Mouse (Mus musculus) hindbrain, embryonic 16.5 days (tissue): Measurements from ENCODE around the gene Rpl39l. TPM values are rescaled to one million over a fixed set of nuclear protein-coding genes. Genes with fewer than 3 reads are reported as not detected.
"Not testable (repeated sequence)": the region's sequence is repeated elsewhere in the genome, so short reads cannot be mapped to it uniquely, and the experiment has no call there.

Experiments used
- ATAC-seq: fragments of 200-750 bp; cut with Nextera tagmentation; 2 replicates; pipeline ENCODE4 v1.8.0; 2017; ENCODE audit warnings: moderate TSS enrichment, moderate library complexity
- H3K27ac ChIP-seq: fragments of 300-500 bp; sonication (generic); 2 replicates; pipeline ENCODE4 v1.5.1; 2014; ENCODE audit warnings: low read depth, mild to moderate bottlenecking, control low read depth, low read length, moderate library complexity
- H3K27me3 ChIP-seq: fragments of 300-500 bp; sonication (generic); replicated peaks from 2 replicates; pipeline ENCODE4 v1.6.1; 2014; ENCODE audit warnings: low read length; ENCODE audit not compliant: control insufficient read depth, insufficient read depth
- H3K36me3 ChIP-seq: fragments of 300-500 bp; sonication (generic); 2 replicates; pipeline ENCODE4 v1.6.1; 2014; ENCODE audit warnings: mild to moderate bottlenecking, low read length, moderate library complexity, mixed read lengths; ENCODE audit not compliant: control insufficient read depth, insufficient read depth
- H3K4me1 ChIP-seq: fragments of 300-500 bp; sonication (generic); 2 replicates; pipeline ENCODE4 v1.6.1; 2014; ENCODE audit warnings: low read depth, low read length; ENCODE audit not compliant: control insufficient read depth, insufficient read depth
- H3K4me2 ChIP-seq: fragments of 300-500 bp; sonication (generic); 2 replicates; pipeline ENCODE4 v1.6.1; 2014; ENCODE audit warnings: mild to moderate bottlenecking, low read length, control low read depth, moderate library complexity
- H3K4me3 ChIP-seq: fragments of 300-500 bp; sonication (generic); 2 replicates; pipeline ENCODE4 v1.5.1; 2014; ENCODE audit warnings: mild to moderate bottlenecking, low read length, control low read depth, moderate library complexity
- H3K9ac ChIP-seq: fragments of 300-500 bp; sonication (generic); 2 replicates; pipeline ENCODE4 v1.6.1; 2014; ENCODE audit warnings: low read depth, mild to moderate bottlenecking, control low read depth, low read length, moderate library complexity
- H3K9me3 ChIP-seq: fragments of 300-500 bp; sonication (generic); 2 replicates; pipeline ENCODE4 v1.6.1; 2014; ENCODE audit warnings: mild to moderate bottlenecking, low read length, moderate library complexity; ENCODE audit not compliant: control insufficient read depth
- WGBS: fragments of 180-500 bp; shearing (Covaris S2); extraction: QIAGEN DNeasy Blood & Tissue Kit; methylation state at CpG from one replicate; pipeline ENCODE4 v1.1.7; 2014; 5-methylcytosine and 5-hydroxymethylcytosine counted together
- polyA plus RNA-seq: library from polyadenylated mRNA; unstranded; fragments of >200 nt; fragmentation: Nextera tagmentation; extraction: Ambion mirVana; gene quantifications from 2 replicates; pipeline ENCODE4 v1.2.1, GENCODE M21; 2015

Gene Rpl39l
- polyA plus RNA-seq = not detected in 2 replicates

DNA sequence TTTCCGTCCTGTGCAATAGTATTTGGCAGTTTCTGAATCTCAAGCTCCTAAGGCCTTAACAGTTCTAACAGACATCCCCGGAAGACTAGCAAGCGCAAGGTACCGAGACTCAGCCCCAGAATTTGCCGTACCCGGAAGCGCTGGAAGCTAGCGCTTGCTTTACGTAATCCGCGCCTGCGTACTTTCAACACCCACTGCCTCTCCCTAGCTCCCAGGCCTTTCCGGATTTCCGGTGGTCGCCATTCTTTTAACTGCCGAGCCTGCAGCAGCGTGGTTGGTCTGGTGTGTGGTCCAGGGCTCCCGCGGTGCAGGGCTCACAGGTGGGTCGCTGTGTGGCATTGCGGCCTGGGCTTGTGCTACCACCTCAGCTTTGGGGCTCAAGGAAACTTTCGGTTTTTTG lies at the start of gene Rpl39l:
Rpl39l (plus strand) TSS at position 222 of the 400 bp plus-strand sequence.
- no peak within 1 kb of the TSS for H3K4me2 ChIP-seq
- H3K9me3 ChIP-seq = no peaks in the 10 kb centered on the region
- H3K4me3 ChIP-seq = no peak within 1 kb of the TSS
- 88% methylated on average over 22 of the region's 22 CpGs for WGBS
- H3K27me3 ChIP-seq = no peaks in the 10 kb centered on the region
- H3K36me3 ChIP-seq = no peaks in the 10 kb centered on the region
- ATAC-seq = no peak
- H3K9ac ChIP-seq = no peak within 1 kb of the TSS
- no peaks in the 10 kb centered on the region for H3K4me1 ChIP-seq
- no peak within 1 kb of the TSS for H3K27ac ChIP-seq

DNA sequence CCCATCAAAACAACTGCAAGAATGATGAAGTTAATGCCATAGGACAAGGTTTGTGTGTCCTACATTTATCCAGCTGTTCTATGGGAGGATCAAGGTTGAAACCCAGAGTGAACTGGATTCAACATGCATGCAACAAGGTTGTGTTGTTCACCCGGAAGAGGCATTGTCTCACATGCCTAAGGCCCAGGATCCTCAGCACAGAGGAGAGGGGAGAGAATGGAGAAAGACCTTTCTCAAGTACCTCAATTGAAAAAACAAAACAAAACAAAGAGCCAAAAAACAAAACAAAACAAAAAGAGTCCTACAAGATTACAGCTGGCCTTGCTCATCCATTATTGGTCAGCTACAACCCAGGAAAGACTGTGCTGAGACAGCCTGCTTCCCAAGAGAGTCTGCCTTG lies 42.4 kb upstream of the Rpl39l start:
- Histone ChIP-seq H3K4me2 (no peak overlapping the region), H3K27me3 (no peaks in the 10 kb centered on the region), H3K9ac (no peak overlapping the region), H3K27ac (no peak overlapping the region), H3K4me3 (no peak overlapping the region), H3K9me3 (no peaks in the 10 kb centered on the region), H3K36me3 (no peaks in the 10 kb centered on the region), H3K4me1 (no peaks in the 10 kb centered on the region)
- no peak for ATAC-seq
- WGBS = 96% methylated on average over 1 of the region's 1 CpGs

DNA sequence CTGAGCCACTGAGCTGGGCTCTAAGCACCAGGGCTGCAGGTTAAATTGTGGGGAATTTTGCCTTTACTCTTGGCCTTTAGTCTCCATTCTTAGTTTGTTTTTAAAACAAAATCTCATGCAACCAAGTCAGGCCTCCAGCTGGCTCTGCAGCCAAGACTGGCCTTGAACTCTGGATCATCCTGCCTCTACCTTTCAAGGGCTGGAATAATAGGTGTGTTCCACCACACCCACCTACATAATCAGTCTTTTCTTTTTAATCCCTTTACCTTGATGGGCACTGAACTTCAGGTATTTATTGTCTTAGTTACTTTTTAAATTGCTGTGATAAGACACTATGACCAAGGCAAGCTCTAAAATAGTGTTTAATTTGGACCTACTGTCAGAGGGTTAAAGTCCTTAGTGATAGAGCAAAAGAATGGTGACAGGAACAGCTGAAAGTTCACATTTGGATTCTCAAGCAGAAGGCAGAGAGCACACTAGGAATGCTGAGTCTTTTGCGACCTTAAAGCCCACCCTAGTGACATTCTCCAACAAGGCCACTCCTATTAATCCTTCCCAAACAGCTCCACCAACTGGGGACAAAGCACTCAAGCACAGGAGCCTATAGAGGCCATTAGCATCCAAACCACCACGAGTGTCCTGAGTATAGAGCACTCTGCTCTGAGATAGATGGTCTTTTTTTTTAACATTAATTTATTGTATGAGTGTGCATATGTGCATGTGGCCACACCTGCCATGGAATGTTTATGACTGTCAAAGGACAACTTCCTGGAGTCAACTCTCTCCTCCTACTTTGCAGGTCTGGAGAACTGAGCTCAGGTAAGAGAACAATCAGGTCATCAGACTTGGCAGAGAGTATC lies 40.7 kb upstream of the Rpl39l start:
- no peak for ATAC-seq
- H3K27ac ChIP-seq = no peak overlapping the region
- H3K9ac ChIP-seq = no peak overlapping the region
- H3K27me3 ChIP-seq = no peaks in the 10 kb centered on the region
- no peak overlapping the region for H3K4me3 ChIP-seq
- H3K4me2 ChIP-seq = no peak overlapping the region
- WGBS = 68% methylated on average over 2 of the region's 2 CpGs
- H3K9me3 ChIP-seq = no peaks in the 10 kb centered on the region
- H3K4me1 ChIP-seq = no peaks in the 10 kb centered on the region
- no peaks in the 10 kb centered on the region for H3K36me3 ChIP-seq

DNA sequence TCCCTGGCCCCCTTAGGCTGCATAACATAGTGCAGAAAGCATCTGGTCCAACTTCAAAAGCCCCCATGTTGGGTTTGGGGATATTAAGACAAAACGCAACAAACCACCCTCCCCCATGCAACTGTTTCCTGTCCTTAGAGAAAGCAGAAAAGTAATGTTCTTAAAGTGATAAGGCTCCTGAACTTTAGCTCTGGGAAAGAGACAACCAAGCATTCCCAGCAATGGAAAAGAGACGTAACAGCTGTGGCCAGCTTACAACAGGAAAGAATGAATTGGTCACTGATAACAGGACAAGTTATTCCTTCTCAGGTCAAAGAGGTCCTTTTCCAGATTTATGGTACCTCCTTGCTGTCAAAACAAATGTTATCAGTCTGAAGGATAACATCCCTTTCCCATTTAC lies 26.9 kb upstream of the Rpl39l start:
- Histone ChIP-seq H3K4me1 (no peaks in the 10 kb centered on the region), H3K36me3 (no peaks in the 10 kb centered on the region), H3K27me3 (no peaks in the 10 kb centered on the region), H3K9ac (no peak overlapping the region), H3K9me3 (no peaks in the 10 kb centered on the region), H3K4me2 (no peak overlapping the region), H3K27ac (no peak overlapping the region), H3K4me3 (no peak overlapping the region)
- ATAC-seq = no peak
- WGBS = 86% methylated on average over 2 of the region's 2 CpGs

DNA sequence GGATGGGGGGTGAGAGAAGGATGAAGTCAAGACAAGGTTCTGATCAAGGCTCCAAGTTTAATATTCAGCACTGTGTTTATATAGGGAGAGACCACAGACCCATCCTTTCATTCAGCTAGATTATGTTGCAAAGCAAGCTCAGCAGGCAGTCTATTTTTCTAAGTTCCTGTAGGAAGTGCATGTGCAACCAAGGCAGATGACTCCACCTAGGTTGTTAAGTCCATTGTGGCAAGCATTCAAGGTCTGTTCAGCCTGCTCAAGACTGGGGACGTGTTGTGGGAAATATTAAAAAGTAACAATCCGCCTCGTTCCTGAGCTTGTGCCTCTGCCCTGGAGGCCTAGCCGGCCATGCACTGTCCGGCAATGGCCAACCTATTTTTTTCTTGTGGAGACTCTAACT lies 22.6 kb upstream of the Rpl39l start:
- no peak overlapping the region for H3K4me3 ChIP-seq
- 89% methylated on average over 5 of the region's 5 CpGs for WGBS
- no peaks in the 10 kb centered on the region for H3K27me3 ChIP-seq
- ATAC-seq = no peak
- no peak overlapping the region for H3K9ac ChIP-seq
- H3K4me1 ChIP-seq = no peaks in the 10 kb centered on the region
- no peak overlapping the region for H3K4me2 ChIP-seq
- no peak overlapping the region for H3K27ac ChIP-seq
- no peaks in the 10 kb centered on the region for H3K36me3 ChIP-seq
- no peaks in the 10 kb centered on the region for H3K9me3 ChIP-seq

DNA sequence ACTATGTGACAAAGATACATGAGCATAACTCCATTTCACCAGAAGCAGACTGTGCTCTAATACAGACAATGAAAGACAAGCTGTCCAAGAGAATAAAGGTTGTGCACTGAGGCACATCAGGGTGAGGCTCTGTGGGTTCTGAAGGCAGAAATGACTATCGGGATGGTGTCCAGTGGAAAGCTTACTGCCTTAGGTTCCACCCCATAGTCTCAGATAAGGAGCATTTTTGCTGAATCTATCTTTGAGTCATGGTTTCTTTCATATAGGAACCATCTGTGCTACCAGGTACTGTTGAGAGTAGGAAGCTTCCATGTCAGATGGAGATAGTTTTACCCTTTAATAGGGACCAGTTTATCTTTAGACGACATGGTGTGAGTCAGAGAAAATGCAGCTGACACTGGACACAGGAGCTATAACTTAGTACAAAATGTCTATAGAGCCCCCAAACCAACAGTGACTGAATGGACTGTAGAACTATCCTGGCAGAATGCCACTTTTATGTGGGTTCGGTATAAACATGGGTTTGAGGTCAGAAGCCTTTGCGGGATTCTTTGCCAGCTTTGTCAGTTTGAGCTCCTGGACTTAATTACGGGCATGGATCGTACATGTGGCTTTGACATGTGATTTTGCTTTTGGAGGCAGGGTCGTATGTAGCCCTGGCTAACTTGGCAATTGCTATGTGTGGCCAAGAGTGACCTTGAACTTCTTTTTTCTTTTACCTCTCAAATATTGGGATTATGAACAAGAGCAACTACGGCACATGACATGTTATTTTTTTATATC lies 712 bp upstream of the Rpl39l start:
- H3K4me2 ChIP-seq = no peak overlapping the region
- H3K9me3 ChIP-seq = no peaks in the 10 kb centered on the region
- H3K4me1 ChIP-seq = no peaks in the 10 kb centered on the region
- H3K9ac ChIP-seq = no peak overlapping the region
- H3K27ac ChIP-seq = no peak overlapping the region
- WGBS = 92% methylated on average over 8 of the region's 8 CpGs
- H3K27me3 ChIP-seq = no peaks in the 10 kb centered on the region
- H3K36me3 ChIP-seq = no peaks in the 10 kb centered on the region
- H3K4me3 ChIP-seq = no peak overlapping the region
- no peak for ATAC-seq

DNA sequence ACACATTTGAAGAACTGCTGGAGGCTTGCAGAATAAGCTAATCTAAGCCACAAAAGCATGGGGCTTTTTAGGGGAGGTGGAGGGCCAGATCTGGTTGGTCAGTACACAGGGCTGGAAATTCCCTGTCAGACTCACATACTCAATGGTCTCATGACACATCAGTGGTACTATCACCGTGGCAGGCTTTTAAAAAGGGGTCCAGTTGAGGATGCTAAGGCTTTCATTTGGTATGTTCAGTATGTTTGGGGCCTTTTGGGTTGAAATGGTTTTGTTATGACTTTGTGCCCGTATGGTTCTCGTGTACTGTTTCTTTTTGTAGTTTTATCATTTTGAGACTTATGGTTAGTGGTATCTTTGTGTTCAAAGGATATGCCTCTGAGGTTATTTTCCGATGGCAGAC lies 1.2 kb downstream of the Rpl39l start:
- Histone ChIP-seq H3K36me3 (no peaks in the 10 kb centered on the region), H3K4me1 (no peaks in the 10 kb centered on the region), H3K27me3 (no peaks in the 10 kb centered on the region), H3K9ac (no peak overlapping the region), H3K4me3 (no peak overlapping the region), H3K27ac (no peak overlapping the region), H3K4me2 (no peak overlapping the region), H3K9me3 (no peaks in the 10 kb centered on the region)
- WGBS = 93% methylated on average over 4 of the region's 4 CpGs
- ATAC-seq = no peak

DNA sequence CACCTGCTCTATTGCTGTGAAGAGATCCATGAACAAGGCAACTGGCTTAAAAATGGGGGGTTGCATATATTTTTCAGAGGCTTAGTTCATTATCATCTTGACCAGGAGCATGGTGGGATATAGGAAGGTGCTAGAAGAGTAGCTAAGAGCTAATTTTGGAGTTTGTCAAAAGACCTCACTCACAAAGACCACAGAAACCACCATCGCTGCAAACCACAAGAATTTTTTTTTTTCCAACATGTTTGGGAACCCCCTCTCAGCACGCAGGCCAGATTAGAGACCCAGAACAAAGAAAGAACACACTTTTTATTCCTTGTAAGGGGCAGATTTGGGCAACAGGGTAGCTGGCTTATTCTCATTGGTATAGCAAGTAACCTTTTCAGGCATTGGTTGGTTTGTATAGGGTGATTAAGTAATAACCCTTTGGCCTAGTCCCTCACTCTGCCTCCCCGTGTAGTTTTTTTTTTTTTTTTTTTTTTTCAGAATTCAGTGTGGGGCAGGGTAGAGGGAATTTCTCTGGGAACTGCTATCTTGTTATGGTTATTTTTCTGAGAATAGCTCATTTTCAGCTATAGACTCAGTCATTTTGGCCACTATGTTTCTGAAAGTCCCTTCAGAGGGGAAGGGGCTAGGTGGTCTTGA lies 2.3 kb downstream of the Rpl39l start:
- no peak overlapping the region for H3K9ac ChIP-seq
- no peaks in the 10 kb centered on the region for H3K4me1 ChIP-seq
- no peak overlapping the region for H3K4me3 ChIP-seq
- 93% methylated on average over 3 of the region's 3 CpGs for WGBS
- no peak overlapping the region for H3K27ac ChIP-seq
- H3K27me3 ChIP-seq = no peaks in the 10 kb centered on the region
- H3K36me3 ChIP-seq = no peaks in the 10 kb centered on the region
- H3K9me3 ChIP-seq = 0 out of 2 replicates have a peak, but pooled peaks cover 2% of the 10 kb centered on the region
- H3K4me2 ChIP-seq = no peak overlapping the region
- ATAC-seq = no peak

DNA sequence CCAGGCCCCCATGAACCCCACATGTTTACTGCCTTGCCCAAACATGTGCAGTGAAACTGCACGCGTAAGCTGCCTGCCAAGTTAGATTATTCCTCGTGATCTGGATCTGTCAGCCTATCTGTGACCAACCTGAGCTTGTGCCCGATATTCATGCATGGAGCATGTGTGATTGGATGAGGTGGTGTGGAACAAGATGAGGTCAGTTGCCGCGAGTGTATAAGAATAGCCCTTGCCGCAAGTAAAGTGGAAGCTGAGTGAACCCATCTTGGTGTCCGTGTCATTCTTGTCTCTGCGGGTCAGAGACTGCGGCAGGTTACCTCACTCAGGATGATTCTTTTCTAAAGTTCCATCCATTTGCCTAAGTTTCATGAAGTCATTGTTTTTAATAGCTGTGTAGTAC lies 17.4 kb downstream of the Rpl39l start:
- not testable (repeated sequence) for H3K4me3 ChIP-seq, H3K27me3 ChIP-seq, H3K27ac ChIP-seq, H3K9ac ChIP-seq, ATAC-seq, H3K36me3 ChIP-seq, H3K4me2 ChIP-seq, H3K4me1 ChIP-seq
- WGBS = 96% methylated on average over 10 of the region's 10 CpGs
- H3K9me3 ChIP-seq = peaks cover 34% of the 10 kb centered on the region
